Mouse (Mus musculus) thymus, adult 2 months (tissue): ENCODE measurements around the gene Ppp2r5c.

Experiments
- CTCF ChIP-seq: fragments of 200-500 bp; IDR thresholded peaks from 2 replicates; pipeline ENCODE4 v1.5.1; 2012; ENCODE audit warnings: mild to moderate bottlenecking, control low read depth, low read length, moderate library complexity, borderline replicate concordance; ENCODE audit not compliant: control insufficient read depth, poor library complexity, insufficient read depth; ENCODE audit errors: extremely low read depth
- POLR2A ChIP-seq: fragments of 200-500 bp; IDR thresholded peaks from 2 replicates; pipeline ENCODE4 v1.6.1; 2012; ENCODE audit warnings: mild to moderate bottlenecking, low read length, control low read depth, moderate library complexity; ENCODE audit not compliant: control insufficient read depth, poor library complexity, insufficient read depth; ENCODE audit errors: extremely low read depth

DNA sequence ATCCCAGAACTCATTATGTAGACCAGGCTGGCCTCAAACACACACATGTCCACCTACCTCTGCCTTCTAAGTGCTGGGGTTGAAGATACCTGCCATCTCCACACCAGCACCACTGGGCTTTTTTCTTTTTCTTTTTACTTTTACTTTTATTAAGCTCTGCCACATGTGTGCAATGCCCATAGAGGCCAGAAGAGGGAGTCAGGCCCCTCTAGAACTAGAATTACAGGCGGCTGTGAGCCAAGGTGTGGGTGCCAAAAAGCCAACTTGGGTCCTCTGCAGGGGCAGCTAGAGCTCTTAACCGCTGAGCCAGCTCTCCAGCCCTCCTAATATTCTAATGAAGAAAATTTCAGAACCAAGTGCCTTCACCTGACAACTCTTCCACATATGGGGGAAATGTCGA, 30.7 kb upstream of the Ppp2r5c start:
- TF ChIP-seq CTCF (peak; percentile 21; the same call in 1 of the 2 replicates), POLR2A (no peak)
